Mouse (Mus musculus) fat pad, adult 2 months (tissue): ENCODE results near the gene Begain.

Source experiments
- DNase-seq: peaks from one replicate; pipeline ENCODE4 v3.0.0-alpha.2; 2011; ENCODE audit warnings: low read depth, low spot score; ENCODE audit errors: extremely low read depth

The Begain gene

GRCm38 (mm10) chr12:109068167-109068653 lies at the start of gene Begain:
Gene Begain, minus strand, starts transcription at chr12:109068217.
- DNase-seq, result no peak

DNA sequence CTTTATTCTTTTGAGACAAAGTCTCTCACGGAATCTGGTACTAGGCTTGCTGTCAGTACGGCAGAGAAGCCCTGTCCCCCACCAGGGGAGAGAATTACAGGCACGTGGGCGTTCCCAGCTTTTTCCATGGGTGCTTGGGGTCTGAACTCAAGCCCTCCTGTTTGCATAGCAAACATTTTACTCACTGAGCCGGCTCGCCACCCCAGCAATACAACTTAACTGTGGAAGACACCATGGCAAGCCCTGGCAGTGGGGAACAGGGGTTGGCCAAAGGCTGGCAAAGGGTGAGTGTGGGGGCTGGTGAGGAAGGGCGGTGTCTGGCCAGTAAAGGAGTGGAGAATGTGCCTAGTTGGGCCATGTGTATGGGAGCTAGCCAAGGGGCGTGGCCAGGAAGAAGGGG lies 47.7 kb upstream of the Begain start:
- DNase-seq, result no peak

GRCm38 (mm10) chr12:109115161-109115560 lies 47.1 kb upstream of the Begain start:
- DNase-seq, result no peak

DNA sequence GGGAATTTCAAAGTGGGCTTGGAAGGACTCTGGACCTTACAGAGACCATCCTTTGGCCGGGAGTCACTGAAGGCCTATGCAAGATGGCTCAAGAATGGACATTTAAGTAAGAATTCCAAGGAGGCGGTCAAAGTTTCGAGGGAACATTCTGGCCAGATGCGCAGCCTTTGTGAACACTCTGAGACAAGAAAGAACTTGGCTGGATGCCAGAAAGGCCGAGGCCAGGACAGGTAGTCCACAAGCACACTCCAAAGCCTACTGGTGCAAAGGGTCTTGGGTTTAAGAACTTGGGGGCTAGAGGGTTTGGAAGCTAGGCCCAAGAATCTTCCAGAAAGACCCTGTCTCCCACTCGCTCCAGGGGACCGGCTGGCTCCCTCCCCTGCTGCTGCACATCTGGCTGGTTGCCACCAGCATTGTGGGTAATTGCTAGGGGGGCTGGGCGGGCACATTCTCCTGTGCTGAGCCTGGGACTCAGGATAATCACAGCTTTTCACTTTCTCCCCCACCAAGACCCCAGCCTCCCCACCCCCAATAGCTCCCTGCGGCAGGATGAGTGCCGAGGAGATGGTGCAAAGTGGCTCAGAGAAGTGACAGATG lies 45.1 kb upstream of the Begain start:
- no peak for DNase-seq

DNA sequence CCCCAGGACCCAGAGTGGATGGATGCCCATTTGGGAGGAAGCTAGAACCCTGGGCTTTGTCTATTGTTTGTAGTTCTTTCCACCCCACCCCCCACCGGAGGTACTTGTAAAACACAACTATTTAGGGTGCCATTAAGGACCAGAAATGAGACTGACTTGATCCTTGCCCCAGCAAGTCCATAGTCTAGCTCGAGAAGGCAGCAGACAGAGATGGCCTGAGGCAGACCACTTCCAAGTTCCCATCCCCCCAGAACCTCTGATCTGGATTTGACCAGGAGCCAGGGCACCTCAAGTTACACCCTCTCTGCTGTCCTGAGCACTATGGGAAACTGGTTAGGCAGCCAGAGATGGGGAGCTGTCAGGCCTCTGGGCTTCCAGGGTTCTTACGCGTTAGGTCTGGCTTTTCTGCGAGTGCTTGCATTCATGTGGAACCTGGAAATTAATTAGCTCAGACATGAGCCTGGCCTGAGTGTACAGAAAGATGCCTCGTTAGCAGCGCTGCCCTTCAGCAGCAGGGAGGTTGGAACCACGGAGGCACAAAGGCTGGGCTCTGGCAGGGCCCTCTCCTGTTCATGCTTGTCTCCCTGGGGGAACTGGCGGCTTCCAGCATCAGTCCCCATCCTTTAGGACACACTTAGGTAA lies 44.5 kb upstream of the Begain start:
- DNase-seq, result no peak

GRCm38 (mm10) chr12:109108911-109109310 lies 40.9 kb upstream of the Begain start:
- no peak for DNase-seq

- no peak for DNase-seq
Observed at GRCm38 (mm10) chr12:109100381-109100780, 32.4 kb upstream of the Begain start.

- no peak for DNase-seq
Observed at GRCm38 (mm10) chr12:109090456-109091130, 22.6 kb upstream of the Begain start.

DNA sequence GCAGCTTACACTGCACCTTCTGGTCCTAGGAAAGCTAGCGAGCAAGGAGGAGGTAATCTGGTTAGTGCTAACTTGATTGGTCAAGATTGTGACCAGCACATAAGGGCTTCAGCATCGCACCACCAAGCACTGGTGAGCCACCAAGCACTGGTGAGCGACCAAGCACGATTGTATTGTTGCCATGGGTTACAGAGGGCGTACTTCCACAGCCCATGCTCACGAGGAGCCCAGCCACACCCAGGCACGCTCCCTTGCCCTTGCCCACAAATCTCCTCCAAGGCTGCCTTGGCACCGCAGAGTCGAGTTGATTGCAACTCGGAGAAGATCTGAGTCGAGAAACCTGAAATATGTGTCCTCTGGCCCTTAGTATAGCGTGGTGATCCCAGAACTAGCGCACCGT lies 22.0 kb upstream of the Begain start:
- DNase-seq, result no peak

GRCm38 (mm10) chr12:109086111-109086510 lies 18.1 kb upstream of the Begain start:
- DNase-seq, result no peak

DNA sequence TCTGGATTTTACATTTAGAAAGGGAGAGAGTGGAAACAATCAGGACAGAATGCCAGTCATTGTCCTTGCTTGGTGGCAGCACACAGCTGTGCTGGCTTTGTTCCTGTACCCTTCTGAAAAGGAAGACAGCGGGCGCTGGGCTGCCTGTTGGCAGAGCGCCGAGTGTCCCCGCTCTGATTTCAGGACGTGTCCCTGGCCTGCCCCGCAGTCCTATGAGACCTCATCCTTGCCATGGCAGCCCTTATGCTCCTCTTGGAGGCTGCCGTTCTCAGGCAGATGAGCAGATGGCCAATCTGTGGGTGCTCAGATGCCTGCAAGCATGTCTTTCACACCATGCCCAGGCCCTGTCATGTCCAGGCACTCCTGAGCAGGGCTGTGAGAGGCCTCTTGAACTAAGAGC lies 17.7 kb upstream of the Begain start:
- no peak for DNase-seq

DNA sequence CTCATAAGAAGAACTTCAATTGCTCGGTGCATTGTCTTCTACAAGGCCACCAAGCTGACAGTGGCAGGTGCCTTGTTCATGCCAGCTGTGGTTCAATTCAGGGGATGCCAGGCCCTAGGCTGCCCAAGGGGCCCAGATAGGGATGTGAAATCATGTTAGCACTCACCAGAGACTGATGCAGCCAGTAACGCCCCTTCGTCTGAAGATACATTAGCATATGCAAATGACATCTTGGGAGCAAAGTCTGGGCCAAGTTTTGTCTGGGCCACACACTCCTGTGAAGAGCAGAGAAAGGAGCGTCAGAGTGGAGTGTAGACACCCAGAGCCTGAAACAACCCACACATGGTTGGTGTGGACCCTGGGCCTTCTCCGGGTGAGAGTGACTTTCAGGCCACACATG lies 17.0 kb upstream of the Begain start:
- DNase-seq, result no peak

DNA sequence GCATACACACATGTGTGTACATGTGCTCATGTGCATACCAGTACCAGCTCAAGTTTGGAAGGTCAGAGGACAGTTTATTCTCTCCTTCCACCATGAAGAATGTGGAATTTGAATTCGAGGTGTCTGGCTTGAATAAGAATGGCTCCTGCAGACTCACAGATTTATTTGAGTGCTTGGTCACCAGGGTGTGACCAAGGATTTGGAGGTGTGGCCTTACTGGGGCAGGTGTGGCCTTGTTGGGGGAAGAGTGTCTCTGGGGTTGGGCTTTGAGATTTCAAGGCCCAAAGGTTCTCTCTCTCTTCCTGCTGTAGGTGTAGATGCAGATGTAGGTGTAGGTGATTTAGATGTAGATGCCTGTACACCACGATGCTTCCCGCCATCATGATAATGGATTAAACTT lies 15.5 kb upstream of the Begain start:
- no peak for DNase-seq

DNA sequence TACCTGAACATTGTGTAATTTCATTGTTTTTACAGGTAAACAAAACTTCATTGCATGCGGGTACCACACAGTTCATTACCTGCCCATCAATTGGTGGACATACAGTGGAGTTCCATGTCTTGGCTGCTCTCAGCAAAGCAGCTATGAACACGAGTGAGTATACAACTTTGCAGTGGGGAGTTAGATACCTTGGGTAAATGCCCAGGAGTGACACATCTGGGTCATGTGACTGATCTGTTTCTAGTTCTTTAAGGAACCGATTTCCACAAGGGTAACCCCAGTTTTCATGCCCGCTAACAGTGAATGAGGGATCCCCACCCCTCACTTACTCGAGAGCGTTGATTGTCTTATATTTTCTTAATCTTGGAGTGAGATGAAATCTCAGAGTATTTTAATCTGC lies 9.0 kb upstream of the Begain start:
- DNase-seq, result no peak

DNA sequence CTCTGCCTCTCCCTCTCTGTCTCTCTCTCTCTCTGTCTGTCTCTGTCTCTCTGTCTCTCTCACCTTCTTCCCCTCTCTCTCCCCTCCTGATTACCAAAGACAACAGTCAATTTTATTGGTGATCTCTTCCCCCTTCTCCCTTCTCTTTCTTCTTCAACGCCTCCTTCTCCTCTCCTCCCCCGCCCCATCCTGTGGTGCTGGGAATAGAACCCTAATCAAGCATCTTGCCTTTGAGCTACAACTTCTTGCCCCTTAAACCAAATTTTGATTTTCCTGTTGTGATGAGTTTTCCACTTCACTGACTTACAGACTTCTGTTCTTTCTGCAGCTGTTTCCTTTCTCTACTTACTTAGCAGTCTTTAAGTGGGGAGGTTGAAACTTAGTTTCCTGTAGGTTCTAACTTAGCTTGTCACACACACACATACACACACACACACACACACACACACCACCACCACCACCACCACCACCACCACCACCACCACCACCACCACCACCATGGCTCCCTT lies 6.8 kb upstream of the Begain start:
- DNase-seq, result no peak

DNA sequence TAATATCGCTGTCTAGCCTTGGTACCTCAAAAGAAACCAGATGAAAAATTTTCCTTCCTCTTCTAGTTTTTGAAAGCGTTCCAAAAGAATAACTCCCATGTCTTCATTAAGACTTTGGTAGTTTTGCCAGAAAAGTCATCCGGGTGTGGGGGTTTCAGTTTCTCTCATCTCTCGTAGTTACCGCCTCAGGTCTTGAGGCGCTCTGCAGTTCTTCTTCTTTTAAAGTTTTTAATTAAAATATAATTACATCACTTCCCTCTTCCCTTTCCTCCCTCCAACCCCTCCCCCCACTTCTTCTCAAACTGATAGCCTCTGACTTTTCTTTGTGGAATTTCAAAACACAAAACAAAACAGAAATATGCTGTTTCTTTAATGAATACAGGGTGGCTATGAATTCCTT lies 6.1 kb upstream of the Begain start:
- no peak for DNase-seq

- no peak for DNase-seq
Observed at GRCm38 (mm10) chr12:109071248-109071647, 3.2 kb upstream of the Begain start.

DNA sequence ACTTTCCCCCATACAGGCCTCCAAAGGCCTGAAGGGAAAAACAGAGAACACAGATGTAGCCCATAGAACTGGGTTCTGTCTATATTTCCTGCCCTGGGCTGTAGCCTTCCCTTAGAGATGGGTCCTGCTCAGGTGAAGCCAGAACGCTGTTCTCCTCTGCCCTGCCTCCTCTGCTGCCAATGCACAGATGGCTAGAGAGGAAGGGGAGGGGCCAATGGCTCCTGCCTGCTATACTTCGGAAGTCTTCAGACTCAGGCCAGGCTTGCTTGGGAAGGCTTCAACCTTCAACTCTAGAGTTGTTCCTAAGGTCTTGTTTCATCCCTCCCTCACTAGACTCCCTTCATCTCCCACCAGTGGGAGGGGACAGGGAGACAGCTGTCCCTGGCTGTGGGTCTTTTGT lies 1.7 kb upstream of the Begain start:
- no peak for DNase-seq

GRCm38 (mm10) chr12:109068738-109069137 lies 721 bp upstream of the Begain start:
- DNase-seq, result no peak

DNA sequence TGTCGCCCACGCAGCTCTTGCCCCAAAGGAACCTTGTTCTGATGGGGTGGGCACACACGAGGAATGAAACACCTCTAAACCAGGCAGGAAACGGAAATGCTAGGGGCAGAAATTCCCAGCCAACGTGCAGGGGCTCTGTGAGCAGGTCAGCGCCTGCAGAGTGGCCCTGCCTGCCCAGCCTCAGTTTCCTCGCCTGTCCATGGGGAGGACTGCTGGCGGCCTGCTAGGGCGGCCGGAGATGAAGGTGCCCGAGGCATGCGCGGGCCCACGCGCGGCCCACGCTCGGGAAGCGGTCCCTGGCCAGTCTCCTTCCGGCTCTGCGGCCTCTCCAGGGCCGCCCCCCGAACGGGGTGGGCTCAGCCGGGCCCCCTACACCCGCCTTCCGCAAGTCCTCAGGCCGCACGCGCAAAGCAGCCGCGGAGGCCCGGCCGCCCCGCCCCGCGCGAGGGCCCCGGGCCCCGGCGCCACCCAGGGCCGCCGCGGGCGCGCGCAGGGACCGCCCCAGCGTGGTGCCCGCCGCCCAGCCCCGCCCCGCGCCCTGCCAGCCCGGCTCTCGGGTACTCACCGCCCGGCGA lies 369 bp downstream of the Begain start:
- no peak for DNase-seq

- no peak for DNase-seq
Observed at GRCm38 (mm10) chr12:109058660-109059059, 9.4 kb downstream of the Begain start.

DNA sequence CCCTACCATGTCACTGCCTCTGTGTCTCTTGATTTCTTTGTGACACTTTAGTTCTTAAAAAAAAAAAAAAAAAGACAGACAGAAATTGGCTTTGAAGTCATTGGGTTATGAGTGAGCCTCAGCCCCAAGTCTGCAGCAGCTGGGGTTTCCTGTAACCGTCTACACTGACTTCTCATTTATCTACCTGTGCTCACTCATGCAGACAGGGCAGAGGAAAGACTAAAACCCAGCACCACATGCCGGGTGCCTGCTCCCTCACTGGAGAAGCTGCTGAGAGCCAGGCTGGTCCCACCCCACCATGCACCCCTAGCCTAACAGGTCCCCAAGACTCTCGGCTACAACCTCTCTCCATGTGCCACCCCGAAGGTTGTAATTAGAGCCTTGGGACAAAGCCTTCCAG lies 10.3 kb downstream of the Begain start:
- DNase-seq, result no peak
